Mouse (Mus musculus) frontal cortex, adult (tissue): ENCODE measurements around the gene Fstl3.

Experiments
- ATAC-seq: cut with Nextera tagmentation; 2 replicates; pipeline ENCODE4 v1.9.2; 2017; ENCODE audit warnings: mild to moderate bottlenecking, moderate library complexity, mixed read lengths; ENCODE audit not compliant: low TSS enrichment

Gene Fstl3

GRCm38 (mm10) chr10:79811736-79812637, 34.9 kb downstream of the Fstl3 start:
- ATAC-seq = peak; percentile 72

- no peak for ATAC-seq
Observed at GRCm38 (mm10) chr10:79814271-79814842, 37.3 kb downstream of the Fstl3 start.

- no peak for ATAC-seq
Observed at GRCm38 (mm10) chr10:79815671-79816494, 38.8 kb downstream of the Fstl3 start.

DNA sequence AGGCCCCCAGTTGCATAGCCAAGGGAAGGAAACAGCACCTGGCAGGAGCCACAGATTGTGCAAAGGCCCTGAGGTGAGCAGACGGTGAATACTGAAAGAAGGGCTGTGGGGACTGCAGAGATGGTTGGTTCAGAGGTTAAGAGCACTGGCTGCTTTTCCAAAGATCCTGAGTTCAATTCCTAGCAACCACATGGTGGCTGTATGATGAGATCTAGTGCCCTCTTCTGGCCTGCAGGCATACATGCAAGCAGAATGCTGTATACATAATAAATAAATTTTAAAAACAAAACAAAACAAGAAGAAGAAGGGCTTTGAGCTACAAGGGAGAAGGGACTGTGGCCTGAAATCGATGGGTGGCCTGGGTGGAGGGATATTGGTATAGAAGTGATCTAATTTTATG, 40.0 kb downstream of the Fstl3 start:
- no peak for ATAC-seq

DNA sequence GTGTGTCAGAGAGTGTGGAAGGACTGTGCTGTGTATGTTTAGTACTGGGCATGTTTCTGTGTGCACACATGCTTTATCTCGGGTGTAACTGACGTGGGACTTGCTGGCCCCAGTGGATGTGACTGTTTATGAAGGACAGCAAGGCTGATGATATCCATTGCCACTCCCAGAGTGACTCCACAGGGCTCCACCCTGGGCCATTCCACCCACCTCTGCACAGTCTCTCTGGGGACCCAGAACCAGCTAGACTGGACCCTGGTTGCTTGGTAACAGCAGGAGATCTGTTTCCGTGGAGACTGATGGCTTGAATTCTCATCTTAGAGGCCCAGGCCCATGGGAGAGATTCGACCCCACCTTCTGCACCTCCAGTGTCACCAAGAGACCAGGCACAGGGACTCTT, 41.2 kb downstream of the Fstl3 start:
- no peak for ATAC-seq

DNA sequence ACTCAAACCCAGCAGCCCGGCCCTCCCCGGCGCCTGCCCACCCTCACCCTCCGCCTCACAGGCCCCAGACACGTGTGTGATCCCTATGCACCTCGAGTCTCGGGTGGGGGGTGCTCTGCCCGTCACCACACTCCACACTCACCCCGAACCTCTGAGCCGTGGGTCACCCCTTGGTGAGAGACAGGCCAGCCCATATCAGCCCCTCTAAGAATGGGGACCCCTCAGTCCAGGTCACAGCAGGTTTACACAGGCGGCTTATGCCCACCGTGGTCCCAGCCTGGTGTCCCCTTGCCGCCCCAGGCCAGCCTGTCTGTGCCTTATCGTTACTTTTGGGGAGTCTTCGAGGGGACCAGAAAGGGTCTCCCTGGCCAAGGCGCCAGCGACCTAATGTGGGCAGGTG, 42.5 kb downstream of the Fstl3 start:
- no peak for ATAC-seq

GRCm38 (mm10) chr10:79820277-79820676, 43.2 kb downstream of the Fstl3 start:
- no peak for ATAC-seq

DNA sequence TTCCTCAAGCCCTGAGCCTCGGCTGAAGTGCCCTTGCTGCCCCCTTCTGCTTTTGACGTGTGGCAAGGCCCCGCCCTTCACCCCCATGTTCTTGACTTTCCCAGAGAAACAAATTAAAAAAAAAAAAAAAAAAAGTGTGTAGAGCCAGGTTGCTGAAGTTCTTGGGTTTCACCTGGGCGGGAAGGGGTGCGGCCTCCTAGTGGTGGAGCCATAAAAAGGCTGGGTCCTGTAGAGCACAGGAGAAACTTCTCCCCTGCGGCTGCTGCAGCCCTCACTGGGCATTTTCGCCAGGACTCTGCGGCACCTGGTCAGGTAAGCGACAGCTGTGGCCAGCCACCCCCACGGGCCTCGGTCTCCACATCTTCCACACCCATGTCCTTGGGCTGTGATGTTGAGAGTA, 43.7 kb downstream of the Fstl3 start, which contains the start of gene Misp:
TSS of gene Misp (plus strand) at position 208 of the 400 bp plus-strand sequence.
- no peak for ATAC-seq

GRCm38 (mm10) chr10:79821731-79822130, 44.7 kb downstream of the Fstl3 start:
- no peak for ATAC-seq

- ATAC-seq = no peak
Observed at GRCm38 (mm10) chr10:79822372-79822771, 45.3 kb downstream of the Fstl3 start.

DNA sequence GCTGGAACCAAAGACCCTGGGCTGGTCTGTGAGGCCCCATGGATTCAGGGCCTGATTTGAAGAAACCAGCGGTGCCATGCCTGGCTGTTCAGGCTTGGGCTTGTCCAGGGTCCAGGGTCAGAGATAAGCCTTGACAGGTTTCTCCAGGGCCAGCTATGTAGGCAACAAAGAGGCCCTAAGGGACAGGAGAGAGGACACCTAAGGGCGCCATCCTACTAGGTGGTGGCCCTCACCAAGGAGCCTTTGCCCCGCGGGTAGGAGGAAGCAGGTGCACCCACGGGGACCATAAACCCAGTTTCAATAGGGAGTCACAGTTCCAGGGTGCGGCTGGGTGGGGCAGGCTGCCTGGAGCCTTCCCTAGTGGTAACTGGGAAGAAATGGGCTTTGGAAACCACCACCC, 45.9 kb downstream of the Fstl3 start:
- ATAC-seq = no peak

DNA sequence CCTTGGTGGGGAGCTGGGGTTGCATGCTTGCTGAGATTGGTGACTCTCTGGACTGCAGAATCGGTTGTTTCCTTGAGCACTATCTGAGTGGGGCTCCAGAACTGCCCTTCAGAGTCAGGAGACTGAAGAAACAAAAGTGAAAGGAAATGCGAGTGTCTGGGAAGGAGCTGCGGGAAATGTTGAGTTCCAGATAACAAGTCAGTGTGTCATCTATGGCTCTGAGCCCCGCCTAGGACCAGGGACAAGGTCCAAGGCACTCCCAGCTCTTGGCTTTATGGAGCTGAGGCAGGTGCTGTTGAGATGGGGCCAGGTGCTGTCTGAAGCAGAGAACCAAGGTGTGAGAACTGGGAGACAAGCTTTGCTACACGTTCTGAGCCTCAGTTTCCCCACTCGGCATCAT, 47.3 kb downstream of the Fstl3 start:
- no peak for ATAC-seq

- ATAC-seq = no peak
Observed at GRCm38 (mm10) chr10:79831583-79831982, 54.5 kb downstream of the Fstl3 start.
